Mouse (Mus musculus) neural tube, embryonic 12.5 days (tissue): ENCODE data around the gene Etv1. TPM values are rescaled to one million over a fixed set of nuclear protein-coding genes. Genes with fewer than 3 reads are reported as not detected.

Experiments
- ATAC-seq: fragments of 200-750 bp; cut with Nextera tagmentation; 2 replicates; pipeline ENCODE4 v1.8.0; 2017; ENCODE audit warnings: low read depth, mild to moderate bottlenecking, moderate TSS enrichment, moderate library complexity; ENCODE audit not compliant: low FRiP score
- H3K27ac ChIP-seq: fragments of 300-500 bp; sonication (generic); 2 replicates; pipeline ENCODE4 v1.5.1; 2016
- H3K27me3 ChIP-seq: fragments of 300-500 bp; sonication (generic); replicated peaks from 2 replicates; pipeline ENCODE4 v1.6.1; 2016; ENCODE audit warnings: mild to moderate bottlenecking
- H3K36me3 ChIP-seq: fragments of 300-500 bp; sonication (generic); 2 replicates; pipeline ENCODE4 v1.6.1; 2016; ENCODE audit warnings: mild to moderate bottlenecking
- H3K4me1 ChIP-seq: fragments of 300-500 bp; sonication (generic); 2 replicates; pipeline ENCODE4 v1.6.1; 2016
- H3K4me2 ChIP-seq: fragments of 300-500 bp; sonication (generic); replicated peaks from 2 replicates; pipeline ENCODE4 v1.6.1; 2016; ENCODE audit warnings: mild to moderate bottlenecking
- H3K4me3 ChIP-seq: fragments of 300-500 bp; sonication (generic); 2 replicates; pipeline ENCODE4 v1.5.1; 2016
- H3K9ac ChIP-seq: fragments of 300-500 bp; sonication (generic); 2 replicates; pipeline ENCODE4 v1.6.1; 2016; ENCODE audit warnings: mild to moderate bottlenecking
- H3K9me3 ChIP-seq: fragments of 300-500 bp; sonication (generic); 2 replicates; pipeline ENCODE4 v1.6.1; 2016; ENCODE audit warnings: mild to moderate bottlenecking
- WGBS: fragments of 180-500 bp; shearing (Covaris S2); methylation state at CpG from one replicate; pipeline ENCODE4 v1.1.7; 2016; 5-methylcytosine and 5-hydroxymethylcytosine counted together
- polyA plus RNA-seq: library from polyadenylated mRNA; unstranded; fragments of >200 nt; fragmentation: Nextera tagmentation; extraction: Ambion mirVana; gene quantifications from 2 replicates; pipeline ENCODE4 v1.2.1, GENCODE M21; 2016

The Etv1 gene
- polyA plus RNA-seq, 1 experiment from 2014 or later, result 21.0 TPM

GRCm38 (mm10) chr12:38863395-38863794, 84.2 kb downstream of the Etv1 start:
- Histone ChIP-seq H3K4me2 (no peak overlapping the region), H3K36me3 (no peaks in the 10 kb centered on the region), H3K4me3 (no peak overlapping the region), H3K27ac (no peak overlapping the region), H3K27me3 (no peaks in the 10 kb centered on the region), H3K4me1 (no peaks in the 10 kb centered on the region), H3K9ac (no peak overlapping the region), H3K9me3 (no peaks in the 10 kb centered on the region)
- ATAC-seq, result no peak
- WGBS, result 88% methylated on average over 4 of the region's 4 CpGs

DNA sequence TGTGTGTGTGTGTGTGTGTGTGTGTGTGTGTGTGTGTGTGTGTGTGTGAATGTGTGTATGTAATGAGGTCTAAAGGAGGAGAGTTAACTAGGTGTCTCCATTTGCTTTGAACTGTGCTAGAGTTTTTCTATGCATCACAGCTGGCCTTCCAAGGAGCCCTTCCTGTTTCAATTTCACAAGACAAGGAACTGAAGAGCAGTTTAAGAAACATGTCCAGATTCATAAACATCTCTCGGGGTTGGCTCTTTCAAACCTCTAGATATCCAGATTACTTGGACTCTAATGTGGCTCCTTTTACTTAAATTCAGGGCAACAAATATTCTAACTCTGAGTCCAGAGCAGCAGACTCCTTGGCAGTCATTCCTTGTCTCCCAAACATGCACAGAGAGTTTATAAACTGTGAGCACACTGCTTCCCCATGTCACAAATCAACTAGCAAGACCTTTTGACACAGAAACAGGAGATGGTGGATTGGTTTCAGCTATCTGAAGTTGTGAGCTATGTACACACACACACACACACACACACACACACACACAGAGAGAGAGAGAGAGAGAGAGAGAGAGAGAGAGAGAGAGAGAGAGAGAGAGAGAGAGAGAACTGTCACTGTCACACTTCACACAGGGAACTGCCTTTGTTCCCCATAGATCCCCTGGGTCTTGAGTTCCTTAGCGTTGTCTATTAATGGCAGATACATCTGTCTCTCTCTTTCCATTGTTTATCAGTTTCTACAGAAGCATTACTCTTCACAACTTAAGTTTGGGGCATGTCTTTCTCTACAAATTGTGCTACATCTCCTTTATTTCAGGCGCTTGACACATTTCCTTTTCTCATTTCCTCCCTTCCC, 85.0 kb downstream of the Etv1 start:
- Histone ChIP-seq H3K4me2 (no peak overlapping the region), H3K27me3 (no peaks in the 10 kb centered on the region), H3K4me1 (no peaks in the 10 kb centered on the region), H3K36me3 (no peaks in the 10 kb centered on the region), H3K27ac (no peak overlapping the region), H3K4me3 (no peak overlapping the region), H3K9me3 (no peaks in the 10 kb centered on the region), H3K9ac (no peak overlapping the region)
- ATAC-seq, result no peak
- WGBS, result 71% methylated on average over 3 of the region's 3 CpGs

- no peak overlapping the region for H3K27ac ChIP-seq
- no peaks in the 10 kb centered on the region for H3K36me3 ChIP-seq
- H3K9ac ChIP-seq, result no peak overlapping the region
- ATAC-seq, result no peak
- H3K4me1 ChIP-seq, result no peaks in the 10 kb centered on the region
- no peaks in the 10 kb centered on the region for H3K9me3 ChIP-seq
- no peak overlapping the region for H3K4me2 ChIP-seq
- H3K4me3 ChIP-seq, result no peak overlapping the region
- no peaks in the 10 kb centered on the region for H3K27me3 ChIP-seq
Measured at GRCm38 (mm10) chr12:38874470-38874995, 95.4 kb downstream of the Etv1 start.

DNA sequence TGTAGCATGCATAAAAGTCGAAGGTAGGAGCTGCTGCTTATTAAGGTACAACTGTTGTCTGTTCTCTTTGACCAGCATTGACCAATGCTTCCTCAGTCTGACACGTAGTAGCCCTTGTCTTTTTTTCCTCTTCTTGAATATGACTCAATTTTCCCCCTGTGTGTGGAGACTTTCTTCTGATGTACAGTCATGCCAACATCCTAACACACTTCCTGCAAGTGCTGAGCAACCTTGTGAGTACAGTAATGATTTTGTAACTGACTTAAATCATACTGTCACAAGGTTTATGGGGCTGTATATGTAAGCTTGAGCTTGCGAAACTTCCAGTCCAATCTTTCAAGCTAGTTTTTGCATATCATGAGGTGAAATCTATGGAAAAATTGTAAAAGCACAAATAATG, 125.3 kb downstream of the Etv1 start:
- no peak overlapping the region for H3K4me2 ChIP-seq
- 85% methylated on average over 3 of the region's 3 CpGs for WGBS
- H3K4me1 ChIP-seq, result no peaks in the 10 kb centered on the region
- no peaks in the 10 kb centered on the region for H3K9me3 ChIP-seq
- no peaks in the 10 kb centered on the region for H3K36me3 ChIP-seq
- no peak overlapping the region for H3K4me3 ChIP-seq
- H3K27ac ChIP-seq, result no peak overlapping the region
- no peak overlapping the region for H3K9ac ChIP-seq
- H3K27me3 ChIP-seq, result no peaks in the 10 kb centered on the region
- no peak for ATAC-seq

DNA sequence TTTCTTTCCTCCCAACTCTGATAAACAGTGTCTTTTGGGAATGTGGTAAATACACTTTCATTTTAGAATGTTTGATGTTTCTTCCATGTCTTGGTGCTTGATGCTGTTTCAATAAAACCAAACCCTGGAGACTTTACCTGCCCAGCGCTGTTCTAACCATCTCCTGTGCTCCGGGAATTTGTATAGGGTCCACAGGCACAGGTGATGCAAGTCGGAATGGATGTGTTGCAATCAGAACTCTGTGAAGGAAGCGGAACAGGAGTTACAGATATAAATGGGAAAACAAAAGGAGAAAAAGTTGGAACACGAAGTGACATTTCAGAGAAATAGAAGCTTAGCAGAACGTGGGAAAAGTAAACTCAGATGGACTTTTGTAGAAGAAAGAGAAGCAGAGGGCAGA, 127.1 kb downstream of the Etv1 start:
- Histone ChIP-seq H3K4me2 (no peak overlapping the region), H3K27ac (no peak overlapping the region), H3K27me3 (no peaks in the 10 kb centered on the region), H3K4me1 (no peaks in the 10 kb centered on the region), H3K9ac (no peak overlapping the region), H3K36me3 (no peaks in the 10 kb centered on the region), H3K4me3 (no peak overlapping the region), H3K9me3 (no peaks in the 10 kb centered on the region)
- ATAC-seq, result no peak
- WGBS, result 92% methylated on average over 6 of the region's 6 CpGs

DNA sequence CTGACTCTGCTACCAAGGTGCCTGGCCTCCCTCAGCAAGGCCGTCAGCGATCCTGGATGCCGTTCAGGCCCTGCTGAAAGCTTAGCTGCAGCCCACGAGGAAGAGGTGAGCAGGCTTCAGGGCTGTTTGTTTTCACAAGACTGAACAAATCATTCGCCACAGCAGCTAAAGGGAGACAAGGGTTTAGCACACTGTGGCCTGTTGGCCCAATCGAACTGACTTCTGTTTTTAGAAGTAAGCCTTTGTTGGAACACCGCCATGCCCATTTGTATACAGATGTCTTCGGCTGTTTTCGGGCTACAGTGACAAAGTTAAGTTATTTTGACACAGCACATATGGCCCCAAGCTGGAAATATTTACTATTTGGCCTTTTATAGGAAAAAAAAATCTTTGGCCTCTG, 127.6 kb downstream of the Etv1 start:
- Histone ChIP-seq H3K27ac (no peak overlapping the region), H3K4me2 (no peak overlapping the region), H3K27me3 (no peaks in the 10 kb centered on the region), H3K9ac (no peak overlapping the region), H3K4me3 (no peak overlapping the region), H3K9me3 (no peaks in the 10 kb centered on the region), H3K4me1 (no peaks in the 10 kb centered on the region), H3K36me3 (no peaks in the 10 kb centered on the region)
- 75% methylated on average over 9 of the region's 9 CpGs for WGBS
- no peak for ATAC-seq

DNA sequence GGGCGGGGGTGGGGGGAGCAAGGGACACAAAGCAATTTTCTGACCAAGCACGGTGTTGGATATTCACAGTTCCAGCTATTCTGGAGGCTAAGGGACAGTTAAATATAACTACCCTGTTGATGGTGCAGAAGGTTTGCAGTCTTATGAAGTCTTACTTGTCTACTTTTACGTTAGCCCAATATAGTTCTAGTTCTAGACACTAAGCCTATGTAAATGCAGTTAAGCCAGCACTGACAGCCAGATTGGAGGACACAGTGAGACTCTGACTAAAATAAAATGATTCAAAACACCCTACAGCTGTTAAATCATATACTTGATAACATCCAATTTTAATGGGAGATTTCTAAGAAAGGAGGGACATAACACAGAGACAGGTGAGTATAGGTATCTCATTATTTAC, 129.8 kb downstream of the Etv1 start:
- WGBS, result 86% methylated on average over 3 of the region's 3 CpGs
- no peak for ATAC-seq
- no peak overlapping the region for H3K9ac ChIP-seq
- no peaks in the 10 kb centered on the region for H3K4me1 ChIP-seq
- H3K27ac ChIP-seq, result no peak overlapping the region
- H3K36me3 ChIP-seq, result no peaks in the 10 kb centered on the region
- H3K4me3 ChIP-seq, result no peak overlapping the region
- no peaks in the 10 kb centered on the region for H3K9me3 ChIP-seq
- no peaks in the 10 kb centered on the region for H3K27me3 ChIP-seq
- no peak overlapping the region for H3K4me2 ChIP-seq
